Mouse (Mus musculus) lung, embryonic 14.5 days (tissue): ENCODE results near the gene Gm36079. TPM values are rescaled to one million over a fixed set of nuclear protein-coding genes. Genes with fewer than 3 reads are reported as not detected.
"Not testable (repeated sequence)": the region's sequence is repeated elsewhere in the genome, so short reads cannot be mapped to it uniquely, and the experiment has no call there.

Experiments
- ATAC-seq: fragments of 200-750 bp; cut with Nextera tagmentation; 2 replicates; pipeline ENCODE4 v1.8.0; 2017; ENCODE audit warnings: mild to moderate bottlenecking, moderate TSS enrichment, moderate library complexity; ENCODE audit not compliant: insufficient read depth
- DNase-seq: peaks from one replicate; pipeline ENCODE4 v3.0.0-alpha.2; 2015
- H3K27ac ChIP-seq: fragments of 300-500 bp; sonication (generic); 2 replicates; pipeline ENCODE4 v1.5.1; 2014; ENCODE audit warnings: low read depth, mild to moderate bottlenecking, moderate library complexity
- H3K27me3 ChIP-seq: fragments of 300-500 bp; sonication (generic); 2 replicates; pipeline ENCODE4 v1.6.1; 2014; ENCODE audit warnings: low read length, control low read depth; ENCODE audit not compliant: insufficient read depth
- H3K36me3 ChIP-seq: fragments of 300-500 bp; sonication (generic); 2 replicates; pipeline ENCODE4 v1.6.1; 2014; ENCODE audit warnings: control low read depth; ENCODE audit not compliant: insufficient read depth
- H3K4me1 ChIP-seq: fragments of 300-500 bp; sonication (generic); 2 replicates; pipeline ENCODE4 v1.6.1; 2014; ENCODE audit warnings: antibody characterized with exemption, control low read depth; ENCODE audit not compliant: insufficient read depth
- H3K4me2 ChIP-seq: fragments of 300-500 bp; sonication (generic); 2 replicates; pipeline ENCODE4 v1.6.1; 2014; ENCODE audit warnings: mild to moderate bottlenecking
- H3K4me3 ChIP-seq: fragments of 300-500 bp; sonication (generic); 2 replicates; pipeline ENCODE4 v1.5.1; 2014; ENCODE audit warnings: low read depth, low read length
- H3K9ac ChIP-seq: fragments of 300-500 bp; sonication (generic); 2 replicates; pipeline ENCODE4 v1.6.1; 2014
- H3K9me3 ChIP-seq: fragments of 300-500 bp; sonication (generic); 2 replicates; pipeline ENCODE4 v1.6.1; 2016; ENCODE audit warnings: low read depth, low read length, control low read depth
- WGBS: fragments of 180-500 bp; shearing (Covaris S2); extraction: QIAGEN DNeasy Blood & Tissue Kit; methylation state at CpG from one replicate; pipeline ENCODE4 v1.1.7; 2014; 5-methylcytosine and 5-hydroxymethylcytosine counted together
- polyA plus RNA-seq: library from polyadenylated mRNA; unstranded; fragments of >200 nt; fragmentation: Nextera tagmentation; extraction: Ambion mirVana; gene quantifications from 2 replicates; pipeline ENCODE4 v1.2.1, GENCODE M21; 2014

The Gm36079 gene
- polyA plus RNA-seq, 1 experiment from 2014 or later: not detected

GRCm38 (mm10) chr13:119991264-119991663 lies 35.5 kb downstream of the Gm36079 start:
- not testable (repeated sequence) for H3K9ac ChIP-seq, H3K9me3 ChIP-seq, H3K4me1 ChIP-seq, ATAC-seq, H3K36me3 ChIP-seq, DNase-seq, H3K4me2 ChIP-seq, H3K4me3 ChIP-seq, H3K27me3 ChIP-seq, H3K27ac ChIP-seq
- no CpG with 5 or more reads among the region's 13 CpGs for WGBS

Other genes starting within 250 kb of the Gm36079 start
- gene Zfp131, start 236.1 kb downstream of the Gm36079 start, polyA plus RNA-seq: 43.8 and 46.4 TPM in 2 replicates
- gene AF067063, start 196.8 kb downstream of the Gm36079 start, polyA plus RNA-seq: not detected in 2 replicates
- not detected in 2 replicates for gene D13Ertd608e, start 191.0 kb downstream of the Gm36079 start, polyA plus RNA-seq
- not detected in 2 replicates for gene Tcstv1, start 132.2 kb downstream of the Gm36079 start, polyA plus RNA-seq
- gene Gm21761, start 97.7 kb downstream of the Gm36079 start, polyA plus RNA-seq: not detected in 2 replicates
- gene B020031M17Rik, start 76.2 kb downstream of the Gm36079 start, polyA plus RNA-seq: not detected in 2 replicates
- gene Gm21188, start 25.2 kb upstream of the Gm36079 start, polyA plus RNA-seq: not detected in 2 replicates
- not detected in 2 replicates for gene Gm20767, start 113.2 kb upstream of the Gm36079 start, polyA plus RNA-seq
- not detected in 2 replicates for gene Gm21818, start 145.4 kb upstream of the Gm36079 start, polyA plus RNA-seq
- not detected in 2 replicates for gene Gm21762, start 188.9 kb upstream of the Gm36079 start, polyA plus RNA-seq
- not detected in 2 replicates for gene Gm21731, start 212.1 kb upstream of the Gm36079 start, polyA plus RNA-seq
- gene AF067061, start 236.1 kb upstream of the Gm36079 start, polyA plus RNA-seq: not detected in 2 replicates